Mouse (Mus musculus) heart, embryonic 16.5 days (tissue): Measurements from ENCODE around the gene Nipbl. TPM values are rescaled to one million over a fixed set of nuclear protein-coding genes. Genes with fewer than 3 reads are reported as not detected.
"Not testable (repeated sequence)": the region's sequence is repeated elsewhere in the genome, so short reads cannot be mapped to it uniquely, and the experiment has no call there.

Experiments used
- ATAC-seq: fragments of 200-750 bp; cut with Nextera tagmentation; replicated peaks from 2 replicates; pipeline ENCODE4 v1.8.0; 2017; ENCODE audit warnings: moderate number of reproducible peaks; ENCODE audit not compliant: insufficient read depth, low FRiP score; ENCODE audit errors: extremely low read depth
- H3K27ac ChIP-seq: fragments of 300-500 bp; sonication (generic); 2 replicates; pipeline ENCODE4 v1.5.1; 2014; ENCODE audit warnings: mild to moderate bottlenecking, low read length, control low read depth, moderate library complexity
- H3K27me3 ChIP-seq: fragments of 300-500 bp; sonication (generic); 2 replicates; pipeline ENCODE4 v1.6.1; 2014; ENCODE audit warnings: low read length, mixed read lengths; ENCODE audit not compliant: control insufficient read depth, insufficient read depth
- H3K36me3 ChIP-seq: fragments of 300-500 bp; sonication (generic); 2 replicates; pipeline ENCODE4 v1.6.1; 2014; ENCODE audit not compliant: control insufficient read depth, insufficient read depth
- H3K4me1 ChIP-seq: fragments of 300-500 bp; sonication (generic); 2 replicates; pipeline ENCODE4 v1.6.1; 2014; ENCODE audit warnings: low read length, mixed read lengths; ENCODE audit not compliant: control insufficient read depth, insufficient read depth
- H3K4me2 ChIP-seq: fragments of 300-500 bp; sonication (generic); 2 replicates; pipeline ENCODE4 v1.6.1; 2014; ENCODE audit warnings: low read depth, mild to moderate bottlenecking, control low read depth, low read length
- H3K4me3 ChIP-seq: fragments of 300-500 bp; sonication (generic); 2 replicates; pipeline ENCODE4 v1.5.1; 2014; ENCODE audit warnings: mild to moderate bottlenecking, control low read depth, low read length
- H3K9ac ChIP-seq: fragments of 300-500 bp; sonication (generic); 2 replicates; pipeline ENCODE4 v1.6.1; 2014; ENCODE audit warnings: low read length, control low read depth
- H3K9me3 ChIP-seq: fragments of 300-500 bp; sonication (generic); replicated peaks from 2 replicates; pipeline ENCODE4 v1.6.1; 2016; ENCODE audit warnings: low read length; ENCODE audit not compliant: control insufficient read depth
- whole genome bisulfite sequencing: fragments of 180-500 bp; shearing (Covaris S2); extraction: QIAGEN DNeasy Blood & Tissue Kit; methylation state at CpG from one replicate; pipeline ENCODE4 v1.1.7; 2014; 5-methylcytosine and 5-hydroxymethylcytosine counted together
- polyA plus RNA-seq: library from polyadenylated mRNA; unstranded; fragments of >200 nt; fragmentation: Nextera tagmentation; extraction: Ambion mirVana; gene quantifications from 2 replicates; pipeline ENCODE4 v1.2.1, GENCODE M21; 2015

Nipbl gene
- polyA plus RNA-seq, 1 experiment from 2014 or later = 10.7 TPM

GRCm38 (mm10) chr15:8291251-8291650, 153.0 kb downstream of the Nipbl start:
- H3K4me3 ChIP-seq = no peak overlapping the region
- no peak overlapping the region for H3K4me2 ChIP-seq
- ATAC-seq = no peak
- H3K36me3 ChIP-seq = peaks cover 50% of the 10 kb centered on the region
- no peak overlapping the region for H3K9ac ChIP-seq
- H3K4me1 ChIP-seq = no peaks in the 10 kb centered on the region; the same call in 1 of the 2 replicates
- no peaks in the 10 kb centered on the region for H3K27me3 ChIP-seq
- 78% methylated on average over 14 of the region's 14 CpGs for WGBS
- H3K9me3 ChIP-seq = no peaks in the 10 kb centered on the region
- no peak overlapping the region for H3K27ac ChIP-seq

- ATAC-seq = no peak
These were observed 162.1 kb downstream of the Nipbl start for GRCm38 (mm10) chr15:8282155-8282554.

DNA sequence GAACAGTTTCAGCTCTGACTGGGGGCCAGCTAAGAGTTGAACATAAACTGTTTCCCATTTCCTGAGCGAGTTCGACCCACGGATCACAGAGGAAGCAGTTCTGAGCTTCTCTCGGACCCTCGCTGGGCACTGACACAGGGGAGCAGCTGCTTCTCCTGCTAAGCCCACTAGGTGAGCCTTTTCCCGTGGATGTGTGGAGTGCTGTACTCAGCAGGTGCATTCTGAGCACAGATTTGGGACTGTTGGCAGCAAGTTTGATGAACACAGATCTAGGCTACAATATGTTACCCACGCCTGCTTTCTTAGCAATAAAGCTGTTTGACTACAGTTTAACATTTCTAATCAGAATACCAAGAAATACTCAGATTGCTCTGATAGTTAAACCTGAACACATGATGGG, 162.6 kb downstream of the Nipbl start:
- Histone ChIP-seq H3K4me2 (no peak overlapping the region), H3K27ac (no peak overlapping the region), H3K4me1 (0 out of 2 replicates have a peak, but pooled peaks cover 2% of the 10 kb centered on the region), H3K4me3 (no peak overlapping the region), H3K27me3 (no peaks in the 10 kb centered on the region), H3K36me3 (no peaks in the 10 kb centered on the region), H3K9me3 (no peaks in the 10 kb centered on the region), H3K9ac (no peak overlapping the region)
- 72% methylated on average over 7 of the region's 7 CpGs for WGBS
- no peak for ATAC-seq

More at GRCm38 (mm10) chr15:8282155-8282554, 162.1 kb downstream of the Nipbl start:
- Histone ChIP-seq H3K4me2 (no peak overlapping the region), H3K9ac (no peak overlapping the region), H3K4me3 (no peak overlapping the region), H3K27me3 (no peaks in the 10 kb centered on the region), H3K27ac (no peak overlapping the region), H3K36me3 (no peaks in the 10 kb centered on the region), H3K4me1 (0 out of 2 replicates have a peak, but pooled peaks cover 2% of the 10 kb centered on the region), H3K9me3 (no peaks in the 10 kb centered on the region)
- 71% methylated on average over 2 of the region's 2 CpGs for WGBS

GRCm38 (mm10) chr15:8279929-8280610, 164.2 kb downstream of the Nipbl start:
- Histone ChIP-seq H3K4me1 (0 out of 2 replicates have a peak, but pooled peaks cover 2% of the 10 kb centered on the region), H3K9me3 (0 out of 2 replicates have a peak, but pooled peaks cover 2% of the 10 kb centered on the region), H3K4me3 (peak overlapping the region; percentile 65), H3K4me2 (peak overlapping the region; percentile 81), H3K36me3 (peaks cover 3% of the 10 kb centered on the region; the same call in 1 of the 2 replicates), H3K9ac (peak overlapping the region; percentile 73), H3K27ac (peak overlapping the region; percentile 18; the same call in 1 of the 2 replicates), H3K27me3 (no peaks in the 10 kb centered on the region)
- 29% methylated on average over 20 of the region's 20 CpGs for WGBS
- peak; percentile 88 for ATAC-seq

DNA sequence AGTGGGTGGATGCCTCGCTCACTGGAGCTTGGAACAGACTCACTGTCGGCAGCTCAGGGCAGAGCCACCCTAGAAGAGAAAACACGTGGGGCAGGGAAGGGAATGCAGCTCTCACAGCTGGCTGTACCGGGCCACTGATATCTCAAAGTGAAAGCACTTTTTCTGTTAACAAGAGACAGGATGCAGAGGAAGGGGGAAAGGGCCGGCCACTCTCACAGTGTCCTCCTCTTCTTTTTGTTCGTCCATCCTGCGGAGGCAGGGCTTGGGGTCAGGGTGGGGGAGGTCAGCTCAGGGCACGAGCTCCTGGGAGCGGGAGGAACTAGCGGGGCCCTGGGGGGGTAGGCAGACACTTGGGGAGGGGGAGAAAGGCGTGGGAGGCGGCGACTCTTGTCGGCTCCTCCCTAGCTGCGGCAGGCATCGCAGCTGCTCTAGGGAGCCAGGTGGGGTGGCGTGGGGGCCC, 164.9 kb downstream of the Nipbl start:
- Histone ChIP-seq H3K4me1 (0 out of 2 replicates have a peak, but pooled peaks cover 2% of the 10 kb centered on the region), H3K4me2 (peak overlapping the region; percentile 81), H3K9me3 (0 out of 2 replicates have a peak, but pooled peaks cover 2% of the 10 kb centered on the region), H3K4me3 (peak overlapping the region; percentile 65), H3K27me3 (no peaks in the 10 kb centered on the region), H3K9ac (peak overlapping the region; percentile 73), H3K36me3 (peaks cover 3% of the 10 kb centered on the region; the same call in 1 of the 2 replicates), H3K27ac (peak overlapping the region; percentile 48; the same call in 1 of the 2 replicates)
- WGBS = 22% methylated on average over 17 of the region's 17 CpGs
- peak; percentile 80 for ATAC-seq

DNA sequence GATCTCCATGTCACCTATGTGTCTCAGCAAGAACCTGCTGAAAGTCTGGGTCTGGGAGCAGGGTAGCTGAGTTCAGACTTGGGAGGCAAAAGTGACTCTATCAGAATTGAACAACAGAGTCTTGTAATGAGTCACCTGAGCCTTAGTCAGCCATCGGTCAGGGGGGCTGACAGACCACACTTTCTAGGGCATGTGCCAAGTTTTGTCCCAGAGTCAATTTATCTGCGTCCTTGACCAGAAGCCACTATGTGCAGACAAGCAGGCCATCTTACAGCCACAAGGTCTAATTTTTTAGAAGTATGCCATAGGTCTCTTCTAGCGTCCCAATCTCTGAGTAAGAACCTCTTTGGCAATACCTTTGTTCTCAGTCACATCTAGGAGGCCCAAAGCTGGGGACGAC, 166.3 kb downstream of the Nipbl start:
- H3K4me1 ChIP-seq, H3K9me3 ChIP-seq, H3K27me3 ChIP-seq, ATAC-seq, H3K4me2 ChIP-seq, H3K27ac ChIP-seq, H3K4me3 ChIP-seq, H3K9ac ChIP-seq, H3K36me3 ChIP-seq: not testable (repeated sequence)
- WGBS = 67% methylated on average over 4 of the region's 4 CpGs

DNA sequence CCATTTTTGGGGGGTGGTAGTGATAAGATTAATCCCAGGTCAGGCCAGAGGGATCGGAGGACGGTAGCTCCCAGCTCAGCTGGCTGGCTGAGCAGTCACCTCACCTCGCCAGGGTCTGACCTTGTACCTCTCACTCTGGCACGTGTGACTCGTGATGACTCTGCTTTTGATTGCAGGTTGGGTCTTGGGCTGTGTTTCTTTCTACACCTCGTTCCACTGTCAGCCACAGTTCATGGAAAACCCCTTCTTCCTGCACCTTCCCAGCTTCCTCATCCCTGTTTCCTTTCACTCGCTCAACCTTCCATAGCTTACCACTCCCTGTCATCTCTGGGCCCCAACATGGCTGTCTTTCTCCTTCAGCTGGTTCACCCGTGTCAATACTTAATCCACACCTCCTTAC, 172.3 kb downstream of the Nipbl start:
- Histone ChIP-seq H3K27me3 (no peaks in the 10 kb centered on the region), H3K9ac (no peak overlapping the region), H3K36me3 (peaks cover 29% of the 10 kb centered on the region), H3K4me3 (no peak overlapping the region), H3K27ac (no peak overlapping the region), H3K4me1 (no peaks in the 10 kb centered on the region), H3K4me2 (no peak overlapping the region), H3K9me3 (0 out of 2 replicates have a peak, but pooled peaks cover 2% of the 10 kb centered on the region)
- WGBS = 67% methylated on average over 8 of the region's 8 CpGs
- no peak for ATAC-seq

- 87% methylated on average over 8 of the region's 8 CpGs for WGBS
- no peak for ATAC-seq
- peaks cover 38% of the 10 kb centered on the region for H3K36me3 ChIP-seq
These were observed 176.0 kb downstream of the Nipbl start for GRCm38 (mm10) chr15:8268231-8268630.

GRCm38 (mm10) chr15:8267211-8267610, 177.1 kb downstream of the Nipbl start:
- no peak overlapping the region for H3K4me2 ChIP-seq
- no peaks in the 10 kb centered on the region for H3K27me3 ChIP-seq
- ATAC-seq = no peak
- no peak overlapping the region for H3K9ac ChIP-seq
- 81% methylated on average over 3 of the region's 3 CpGs for WGBS
- H3K36me3 ChIP-seq = peaks cover 33% of the 10 kb centered on the region
- H3K4me1 ChIP-seq = no peaks in the 10 kb centered on the region
- no peak overlapping the region for H3K4me3 ChIP-seq
- no peaks in the 10 kb centered on the region for H3K9me3 ChIP-seq
- H3K27ac ChIP-seq = no peak overlapping the region

More at GRCm38 (mm10) chr15:8268231-8268630, 176.0 kb downstream of the Nipbl start:
- Histone ChIP-seq H3K27me3 (no peaks in the 10 kb centered on the region), H3K9ac (no peak overlapping the region), H3K4me1 (no peaks in the 10 kb centered on the region), H3K9me3 (no peaks in the 10 kb centered on the region), H3K4me3 (no peak overlapping the region), H3K4me2 (no peak overlapping the region), H3K27ac (no peak overlapping the region)
